Mouse (Mus musculus): Measurements from ENCODE around the gene Gm5862. TPM values are rescaled to one million over a fixed set of nuclear protein-coding genes. Genes with fewer than 3 reads are reported as not detected.
"Not testable (repeated sequence)": the region's sequence is repeated elsewhere in the genome, so short reads cannot be mapped to it uniquely, and the experiment has no call there.

The Gm5862 gene
- not detected for polyA plus RNA-seq (2017; shearing (Covaris generic))

DNA sequence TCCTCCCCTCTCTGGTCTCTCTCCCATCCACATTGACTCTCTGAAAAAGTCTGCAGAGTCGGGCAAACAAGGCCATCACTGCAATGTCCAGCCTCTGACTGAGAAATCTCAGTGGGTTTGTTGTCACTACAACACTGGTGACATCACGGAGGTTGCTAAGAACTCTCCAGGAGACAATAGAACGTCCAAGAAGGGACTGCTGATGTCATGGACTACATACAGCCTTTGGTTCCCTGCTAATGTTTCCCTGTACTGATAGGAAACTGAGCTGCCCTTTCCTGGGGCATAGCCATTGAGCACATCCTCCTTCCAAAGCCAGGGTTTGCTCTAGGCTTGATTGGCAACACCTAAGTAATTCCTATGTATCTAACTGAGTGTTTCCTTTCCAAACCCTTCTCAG lies at the start of gene Gm5862:
Gene Gm5862, minus strand, starts transcription at position 101 of the 400 bp plus-strand sequence.
- not testable (repeated sequence) for ATAC-seq

DNA sequence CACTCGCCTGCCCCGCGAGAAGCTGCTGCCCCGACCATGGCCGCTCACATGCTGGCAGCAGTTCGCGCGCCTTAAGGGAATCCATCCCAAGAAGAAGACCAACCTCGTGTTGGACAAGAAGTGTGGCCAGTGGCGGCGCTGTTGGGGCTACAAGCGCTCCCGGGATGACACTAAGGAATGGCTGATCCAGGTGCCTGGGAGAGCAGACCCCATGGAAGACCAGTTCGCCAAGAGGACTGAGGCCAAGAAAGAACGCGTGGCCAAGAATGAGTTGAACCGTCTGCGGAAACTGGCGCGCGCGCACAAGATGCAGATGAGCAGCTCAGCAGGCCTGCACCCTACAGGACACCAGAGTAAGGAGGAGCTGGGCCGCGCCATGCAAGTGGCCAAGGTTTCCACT lies 48.0 kb upstream of the Gm5862 start:
- no peak for ATAC-seq

DNA sequence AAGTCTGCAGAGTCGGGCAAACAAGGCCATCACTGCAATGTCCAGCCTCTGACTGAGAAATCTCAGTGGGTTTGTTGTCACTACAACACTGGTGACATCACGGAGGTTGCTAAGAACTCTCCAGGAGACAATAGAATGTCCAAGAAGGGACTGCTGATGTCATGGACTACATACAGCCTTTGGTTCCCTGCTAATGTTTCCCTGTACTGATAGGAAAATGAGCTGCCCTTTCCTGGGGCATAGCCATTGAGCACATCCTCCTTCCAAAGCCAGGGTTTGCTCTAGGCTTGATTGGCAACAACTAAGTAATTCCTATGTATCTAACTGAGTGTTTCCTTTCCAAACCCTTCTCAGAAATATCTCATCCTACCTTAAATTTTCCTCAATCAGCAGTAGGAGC lies 35.8 kb upstream of the Gm5862 start, which contains the start of gene Gm7347:
Gene Gm7347, minus strand, starts transcription at position 101 of the 400 bp plus-strand sequence.
- not testable (repeated sequence) for ATAC-seq

DNA sequence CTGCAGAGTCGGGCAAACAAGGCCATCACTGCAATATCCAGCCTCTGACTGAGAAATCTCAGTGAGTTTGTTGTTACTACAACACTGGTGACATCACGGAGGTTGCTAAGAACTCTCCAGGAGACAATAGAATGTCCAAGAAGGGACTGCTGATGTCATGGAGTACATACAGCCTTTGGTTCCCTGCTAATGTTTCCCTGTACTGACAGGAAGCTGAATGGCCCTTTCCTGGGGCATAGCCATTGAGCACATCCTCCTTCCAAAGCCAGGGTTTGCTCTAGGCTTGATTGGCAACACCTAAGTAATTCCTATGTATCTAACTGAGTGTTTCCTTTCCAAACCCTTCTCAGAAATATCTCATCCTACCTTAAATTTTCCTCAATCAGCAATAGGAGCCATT lies 16.7 kb upstream of the Gm5862 start, which contains the start of gene Speer4a:
Gene Speer4a, minus strand, starts transcription at position 101 of the 400 bp plus-strand sequence.
- ATAC-seq, result not testable (repeated sequence)

DNA sequence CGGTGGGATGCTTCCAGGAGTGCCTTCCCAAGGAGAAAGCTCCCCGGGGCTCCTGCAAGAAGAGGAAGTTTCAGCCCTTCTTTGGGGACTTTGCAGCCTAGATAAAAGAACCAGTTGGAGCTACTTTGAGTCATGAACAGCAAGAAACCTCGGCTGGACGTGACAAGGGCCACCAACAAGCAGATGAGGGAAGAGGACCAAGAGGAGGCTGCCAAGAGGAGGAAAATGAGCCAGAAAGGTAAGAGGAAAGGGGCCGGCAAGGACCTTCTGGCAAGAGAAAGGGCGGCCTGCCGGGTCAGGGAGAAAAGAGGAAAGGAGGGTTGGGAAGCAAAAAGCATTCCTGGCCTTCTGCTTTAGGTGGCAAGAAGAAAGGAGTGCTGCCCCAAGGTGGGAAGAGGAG lies 15.0 kb downstream of the Gm5862 start:
- not testable (repeated sequence) for ATAC-seq

DNA sequence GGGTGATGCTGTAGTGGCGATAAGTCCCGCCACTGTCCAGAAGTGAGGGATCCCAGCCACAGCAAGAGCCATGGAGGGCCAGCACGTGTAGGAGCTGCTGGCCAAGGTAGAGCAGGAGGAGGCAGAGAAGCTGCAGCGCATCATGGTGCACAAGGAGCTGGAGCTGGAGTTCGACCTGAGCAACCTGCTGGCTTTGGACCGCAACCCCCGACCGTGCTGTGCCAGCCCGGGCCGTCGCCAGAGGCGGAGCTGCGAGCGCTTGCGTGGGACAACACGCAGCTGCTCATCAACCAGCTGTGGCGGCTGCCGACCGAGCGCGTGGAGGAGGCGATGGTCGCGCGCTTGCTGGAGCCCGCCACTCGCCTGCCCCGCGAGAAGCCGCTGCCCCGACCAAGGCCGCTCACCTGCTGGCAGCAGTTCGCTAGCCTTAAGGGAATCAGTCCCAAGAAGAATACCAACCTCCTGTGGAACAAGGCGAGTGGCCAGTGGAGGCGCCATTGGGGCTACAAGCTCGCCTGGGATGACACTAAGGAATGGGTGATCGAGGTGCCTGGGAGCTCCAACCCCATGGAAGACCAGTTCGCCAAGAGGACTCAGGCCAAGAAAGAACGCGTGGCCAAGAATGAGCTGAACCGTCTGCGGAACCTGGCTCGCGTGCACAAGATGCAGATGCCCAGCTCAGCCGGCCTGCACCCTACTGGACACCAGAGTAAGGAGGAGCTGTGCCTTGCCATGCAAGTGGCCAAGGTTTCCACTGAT lies 15.6 kb downstream of the Gm5862 start:
- not testable (repeated sequence) for ATAC-seq

DNA sequence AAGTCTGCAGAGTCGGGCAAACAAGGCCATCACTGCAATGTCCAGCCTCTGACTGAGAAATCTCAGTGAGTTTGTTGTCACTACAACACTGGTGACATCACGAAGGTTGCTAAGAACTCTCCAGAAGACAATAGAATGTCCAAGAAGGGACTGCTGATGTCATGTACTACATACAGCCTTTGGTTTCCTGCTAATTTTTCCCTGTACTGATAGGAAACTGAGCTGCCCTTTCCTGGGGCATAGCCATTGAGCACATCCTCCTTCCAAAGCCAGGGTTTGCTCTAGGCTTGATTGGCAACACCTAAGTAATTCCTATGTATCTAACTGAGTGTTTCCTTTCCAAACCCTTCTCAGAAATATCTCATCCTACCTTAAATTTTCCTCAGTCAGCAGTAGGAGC lies 18.0 kb downstream of the Gm5862 start, which contains the start of gene Gm1979:
Gene Gm1979, minus strand, starts transcription at position 101 of the 400 bp plus-strand sequence.
- ATAC-seq, result not testable (repeated sequence)

DNA sequence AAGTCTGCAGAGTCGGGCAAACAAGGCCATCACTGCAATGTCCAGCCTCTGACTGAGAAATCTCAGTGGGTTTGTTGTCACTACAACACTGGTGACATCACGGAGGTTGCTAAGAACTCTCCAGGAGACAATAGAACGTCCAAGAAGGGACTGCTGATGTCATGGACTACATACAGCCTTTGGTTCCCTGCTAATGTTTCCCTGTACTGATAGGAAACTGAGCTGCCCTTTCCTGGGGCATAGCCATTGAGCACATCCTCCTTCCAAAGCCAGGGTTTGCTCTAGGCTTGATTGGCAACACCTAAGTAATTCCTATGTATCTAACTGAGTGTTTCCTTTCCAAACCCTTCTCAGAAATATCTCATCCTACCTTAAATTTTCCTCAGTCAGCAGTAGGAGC lies 34.2 kb downstream of the Gm5862 start, which contains the start of gene Gm21698:
Gene Gm21698, minus strand, starts transcription at position 101 of the 400 bp plus-strand sequence.
- not testable (repeated sequence) for ATAC-seq

DNA sequence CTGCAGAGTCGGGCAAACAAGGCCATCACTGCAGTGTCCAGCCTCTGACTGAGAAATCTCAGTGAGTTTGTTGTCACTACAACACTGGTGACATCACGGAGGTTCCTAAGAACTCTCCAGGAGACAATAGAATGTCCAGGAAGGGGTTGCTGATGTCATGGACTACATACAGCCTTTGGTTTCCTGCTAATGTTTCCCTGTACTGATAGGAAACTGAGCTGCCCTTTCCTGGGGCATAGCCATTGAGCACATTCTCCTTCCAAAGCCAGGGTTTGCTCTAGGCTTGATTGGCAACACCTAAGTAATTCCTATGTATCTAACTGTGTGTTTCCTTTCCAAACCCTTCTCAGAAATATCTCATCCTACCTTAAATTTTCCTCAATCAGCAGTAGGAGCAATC lies 50.2 kb downstream of the Gm5862 start, which contains the start of gene Gm21680:
Gene Gm21680, minus strand, starts transcription at position 101 of the 400 bp plus-strand sequence.
- ATAC-seq, result not testable (repeated sequence)

Other genes starting within 250 kb of the Gm5862 start
- not detected for gene Gm21663, start 80.5 kb downstream of the Gm5862 start, polyA plus RNA-seq (2017; shearing (Covaris generic))
- not detected for gene Gm21671, start 68.5 kb downstream of the Gm5862 start, polyA plus RNA-seq (2017; shearing (Covaris generic))
- not detected for gene Gm21680, start 50.3 kb downstream of the Gm5862 start, polyA plus RNA-seq (2017; shearing (Covaris generic))
- gene Gm21698, start 34.3 kb downstream of the Gm5862 start, polyA plus RNA-seq (2017; shearing (Covaris generic)), result not detected
- gene Gm1979, start 18.1 kb downstream of the Gm5862 start, polyA plus RNA-seq (2017; shearing (Covaris generic)), result not detected
- gene Speer4a, start 16.6 kb upstream of the Gm5862 start, polyA plus RNA-seq (2017; shearing (Covaris generic)), result not detected
- not detected for gene Gm7347, start 35.7 kb upstream of the Gm5862 start, polyA plus RNA-seq (2017; shearing (Covaris generic))
- not detected for gene Gm10471, start 66.4 kb upstream of the Gm5862 start, polyA plus RNA-seq (2017; shearing (Covaris generic))
- gene 5031410I06Rik, start 82.4 kb upstream of the Gm5862 start, polyA plus RNA-seq (2017; shearing (Covaris generic)), result not detected
- not detected for gene Gm10220, start 98.5 kb upstream of the Gm5862 start, polyA plus RNA-seq (2017; shearing (Covaris generic))
- gene Gm7361, start 234.8 kb upstream of the Gm5862 start, polyA plus RNA-seq (2017; shearing (Covaris generic)), result not detected